Mouse (Mus musculus) bone marrow, adult 2 months (tissue): ENCODE results near the gene G6pc2.

ENCODE experiments used
- CTCF ChIP-seq: fragments of 200-500 bp; IDR thresholded peaks from 2 replicates; pipeline ENCODE4 v1.5.1; 2011; ENCODE audit warnings: low read length, control low read depth; ENCODE audit not compliant: control insufficient read depth, insufficient read depth
- POLR2A ChIP-seq: fragments of 200-500 bp; IDR thresholded peaks from 2 replicates; pipeline ENCODE4 v1.6.1; 2011; ENCODE audit warnings: low read depth, mild to moderate bottlenecking, control low read depth, low read length, borderline replicate concordance; ENCODE audit not compliant: control insufficient read depth

DNA sequence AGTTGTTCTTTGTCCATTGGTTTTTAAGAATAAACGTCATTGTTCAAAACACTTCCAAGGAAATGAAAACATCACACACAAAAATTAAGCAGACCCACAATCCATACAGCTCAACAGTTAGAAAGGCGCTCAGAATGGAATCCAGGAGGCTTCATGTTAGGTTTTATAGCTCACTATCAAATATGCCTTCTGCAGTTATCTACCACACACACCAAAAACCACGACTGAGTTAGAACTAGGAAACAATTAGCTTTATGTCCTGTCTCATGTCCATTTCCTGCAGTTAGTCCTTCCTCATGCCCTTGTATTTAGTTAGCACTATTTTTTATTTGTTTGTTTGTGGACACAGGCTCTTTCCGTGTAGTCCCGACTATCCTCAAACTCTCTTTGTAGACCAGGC, 19.8 kb upstream of the G6pc2 start:
- TF ChIP-seq CTCF: no peak
- no peak for TF ChIP-seq POLR2A
